Comparison of ENCODE assay signal across 8 mouse cellular contexts in genomic region chr7:42505588-42505987, GRCm38 (mm10). TPM values are rescaled to one million over a fixed set of nuclear protein-coding genes. Genes with fewer than 3 reads are reported as not detected.
DNase-seq lines count a peak whose midpoint lies in the region; ATAC-seq and TF ChIP-seq lines count a peak whose summit lies in the region.
"Not testable (repeated sequence)": the region's sequence is repeated elsewhere in the genome, so short reads cannot be mapped to it uniquely, and the experiment has no call there.

Gene Zfp141 (minus strand): TSS chr7:42505740.

- H3K27ac ChIP-seq in bone marrow, adult 2 months (ENCODE audit: control insufficient read depth, insufficient read depth, low read depth, low read length, poor library complexity) = peak within 1 kb of the TSS; percentile 43
- peak within 1 kb of the TSS; percentile 63 for H3K27ac ChIP-seq in embryonic facial prominence, embryonic 15.5 days (replicated peaks)
- H3K27ac ChIP-seq in limb, embryonic 14.5 days (replicated peaks; ENCODE audit: low read depth, low read length) = peak within 1 kb of the TSS; percentile 67
- H3K27ac ChIP-seq in midbrain, postnatal 0 days (ENCODE audit: low read depth, low read length) = peak within 1 kb of the TSS; percentile 48

- peak; percentile 36; the same call in 1 of the 2 replicates for TF ChIP-seq POLR2A in bone marrow, adult 2 months (IDR thresholded peaks at IDR 0.05; ENCODE audit: borderline replicate concordance, control insufficient read depth, low read depth, low read length)
- not testable (repeated sequence) for TF ChIP-seq POLR2A in limb, embryonic 14.5 days (IDR thresholded peaks at IDR 0.05; ENCODE audit: borderline replicate concordance, extremely low read depth, insufficient read depth, insufficient read length)

- H3K4me3 ChIP-seq in bone marrow, adult 2 months (replicated peaks; ENCODE audit: control insufficient read depth, low read depth, low read length) = peak within 1 kb of the TSS; percentile 69
- peak within 1 kb of the TSS; percentile 61 for H3K4me3 ChIP-seq in embryonic facial prominence, embryonic 15.5 days (replicated peaks)
- H3K4me3 ChIP-seq in limb, embryonic 14.5 days (replicated peaks; ENCODE audit: low read length) = peak within 1 kb of the TSS; percentile 59
- H3K4me3 ChIP-seq in midbrain, postnatal 0 days (ENCODE audit: low read depth, low read length) = peak within 1 kb of the TSS; percentile 53

- not testable (repeated sequence) for H3K9me3 ChIP-seq in embryonic facial prominence, embryonic 15.5 days (replicated peaks); limb, embryonic 14.5 days (ENCODE audit: control insufficient read depth, low read length); midbrain, postnatal 0 days (ENCODE audit: low read length)

- H3K4me1 ChIP-seq in bone marrow, adult 2 months (ENCODE audit: control insufficient read depth, insufficient read depth, low read length); embryonic facial prominence, embryonic 15.5 days; limb, embryonic 14.5 days (ENCODE audit: control insufficient read depth, insufficient read depth, low read length); midbrain, postnatal 0 days (ENCODE audit: insufficient read depth, low read length): not testable (repeated sequence)

- DNase-seq in 416B (ENCODE audit: low read depth) = peak; percentile 95
- DNase-seq in heart, adult 8-10 months (ENCODE audit: low spot score) = peak; percentile 87
- DNase-seq in kidney, adult 9 months = peak; percentile 94
- peak; percentile 93 for DNase-seq in limb, embryonic 14.5 days (ENCODE audit: low spot score)
- peak; percentile 96 for DNase-seq in midbrain, postnatal 0 days (ENCODE audit: low spot score)
- DNase-seq in spleen, postnatal 14 days (ENCODE audit: low spot score in 2 of 2) = peak; percentile 40 to 60

- peak; percentile 90 for ATAC-seq in embryonic facial prominence, embryonic 15.5 days (ENCODE audit: insufficient number of reproducible peaks, low FRiP score, low TSS enrichment, low read depth)
- peak; percentile 95 for ATAC-seq in limb, embryonic 14.5 days (ENCODE audit: low FRiP score, low read depth)
- peak; percentile 97 for ATAC-seq in midbrain, postnatal 0 days (ENCODE audit: low FRiP score)

- not testable (repeated sequence) for H3K36me3 ChIP-seq in embryonic facial prominence, embryonic 15.5 days; limb, embryonic 14.5 days (ENCODE audit: control insufficient read depth, insufficient read depth, low read length); midbrain, postnatal 0 days (ENCODE audit: insufficient read depth, low read length)

- H3K27me3 ChIP-seq in embryonic facial prominence, embryonic 15.5 days; limb, embryonic 14.5 days (ENCODE audit: control insufficient read depth, insufficient read depth, low read length); midbrain, postnatal 0 days (ENCODE audit: insufficient read depth, low read length): not testable (repeated sequence)

- H3K4me2 ChIP-seq in embryonic facial prominence, embryonic 15.5 days (replicated peaks) = peak within 1 kb of the TSS; percentile 53
- peak within 1 kb of the TSS; percentile 59 for H3K4me2 ChIP-seq in limb, embryonic 14.5 days (replicated peaks; ENCODE audit: low read depth, low read length, severe bottlenecking)
- peak within 1 kb of the TSS; percentile 59 for H3K4me2 ChIP-seq in midbrain, postnatal 0 days (ENCODE audit: low read depth, low read length, poor library complexity, severe bottlenecking)

- WGBS in bone marrow, adult 2 months = 1% methylated on average over 18 of the region's 18 CpGs
- 3% methylated on average over 18 of the region's 18 CpGs for WGBS in embryonic facial prominence, embryonic 15.5 days
- 1% methylated on average over 18 of the region's 18 CpGs for WGBS in limb, embryonic 14.5 days
- 4% methylated on average over 18 of the region's 18 CpGs for WGBS in midbrain, postnatal 0 days

- H3K9ac ChIP-seq in embryonic facial prominence, embryonic 15.5 days = peak within 1 kb of the TSS; percentile 42
- peak within 1 kb of the TSS; percentile 80 for H3K9ac ChIP-seq in limb, embryonic 14.5 days (ENCODE audit: low read depth, low read length, severe bottlenecking)
- H3K9ac ChIP-seq in midbrain, postnatal 0 days (replicated peaks; ENCODE audit: low read length, poor library complexity, severe bottlenecking) = peak within 1 kb of the TSS; percentile 65

- not testable (repeated sequence) for TF ChIP-seq CTCF in bone marrow, adult 2 months (IDR thresholded peaks at IDR 0.05; ENCODE audit: control insufficient read depth, insufficient read depth, low read length)
- peak; percentile 42 for TF ChIP-seq CTCF in midbrain, postnatal 0 days (IDR thresholded peaks at IDR 0.05)

RNA-seq across cellular contexts. Expression of gene Zfp141, which starts in this region (rescaled TPM):
- 4.2 and 11.0 TPM in 2 replicates for polyA plus RNA-seq in bone marrow, adult 2 months (2011; ENCODE audit: insufficient read depth, insufficient read length, low replicate concordance, missing spikeins)
- 9.0 and 9.7 TPM in 2 replicates for polyA plus RNA-seq in embryonic facial prominence, embryonic 15.5 days (2015; fragmentation: Nextera tagmentation; extraction: Ambion mirVana)
- 1 to 10 TPM; 4.6 to 6.5 (median 4.9) TPM for total RNA-seq in heart, adult 8-10 months (2022)
- 12.3 and 13.3 TPM in 2 replicates for polyA plus RNA-seq in limb, embryonic 14.5 days (2012; rRNA removed)
- polyA plus RNA-seq in limb, embryonic 14.5 days (2014; fragmentation: Nextera tagmentation; extraction: Ambion mirVana) = 8.9 and 11.1 TPM in 2 replicates
- 18.7 and 21.0 TPM in 2 replicates for total RNA-seq in midbrain, postnatal 0 days (2014; rRNA removed)
- 8.4 TPM in 2 replicates for polyA plus RNA-seq in midbrain, postnatal 0 days (2015; fragmentation: Nextera tagmentation; extraction: Ambion mirVana)

Comparison
In these comparisons a context has a peak if more than half of its experiments do, and no peak if none do; other contexts are left out.
1. Peak in every context shown above with its lines: DNase-seq, ATAC-seq, H3K4me3 ChIP-seq and H3K27ac ChIP-seq.